Mouse (Mus musculus): ENCODE data around the gene Tmprss9.

- TF ChIP-seq CTCF (IDR thresholded peaks at IDR 0.05; ENCODE audit: low read depth) (no peak), EP300 (optimal IDR thresholded peaks at IDR 0.05) (peak; percentile 51)
Observed at GRCm38 (mm10) chr10:80904004-80904693, 32.5 kb downstream of the Tmprss9 start.
